Mouse (Mus musculus): Measurements from ENCODE around the gene BC147527.

GRCm38 (mm10) chr13:120299324-120299894 lies 783 bp upstream of the BC147527 start:
- no peak for TF ChIP-seq CTCF (IDR thresholded peaks at IDR 0.05; ENCODE audit: low read depth)
- TF ChIP-seq EP300 (IDR thresholded peaks at IDR 0.05; ENCODE audit: low read depth), result no peak
